Mouse (Mus musculus) stomach, embryonic 14.5 days (tissue): ENCODE measurements around the gene Pla2g4e. TPM values are rescaled to one million over a fixed set of nuclear protein-coding genes. Genes with fewer than 3 reads are reported as not detected.

Experiments used
- ATAC-seq: fragments of 200-750 bp; cut with Nextera tagmentation; 2 replicates; pipeline ENCODE4 v1.8.0; 2017; ENCODE audit warnings: low read depth, moderate TSS enrichment; ENCODE audit not compliant: insufficient number of reproducible peaks, insufficient read depth, low FRiP score
- H3K27ac ChIP-seq: fragments of 300-500 bp; sonication (generic); 2 replicates; pipeline ENCODE4 v1.5.1; 2014; ENCODE audit warnings: mild to moderate bottlenecking, low read length, moderate library complexity, mixed read lengths
- H3K27me3 ChIP-seq: fragments of 300-500 bp; sonication (generic); 2 replicates; pipeline ENCODE4 v1.6.1; 2014; ENCODE audit warnings: low read length, control low read depth, mixed read lengths; ENCODE audit not compliant: control insufficient read depth, insufficient read depth
- H3K36me3 ChIP-seq: fragments of 300-500 bp; sonication (generic); 2 replicates; pipeline ENCODE4 v1.6.1; 2014; ENCODE audit warnings: mild to moderate bottlenecking, control low read depth, low read length, moderate library complexity, mixed read lengths; ENCODE audit not compliant: control insufficient read depth, insufficient read depth
- H3K4me1 ChIP-seq: fragments of 300-500 bp; sonication (generic); 2 replicates; pipeline ENCODE4 v1.6.1; 2014; ENCODE audit warnings: low read length, control low read depth, mixed read lengths; ENCODE audit not compliant: control insufficient read depth, insufficient read depth
- H3K4me2 ChIP-seq: fragments of 300-500 bp; sonication (generic); replicated peaks from 2 replicates; pipeline ENCODE4 v1.6.1; 2014; ENCODE audit warnings: low read depth, low read length, control low read depth
- H3K4me3 ChIP-seq: fragments of 300-500 bp; sonication (generic); 2 replicates; pipeline ENCODE4 v1.5.1; 2014; ENCODE audit warnings: low read depth, low read length, control low read depth
- H3K9ac ChIP-seq: fragments of 300-500 bp; sonication (generic); replicated peaks from 2 replicates; pipeline ENCODE4 v1.6.1; 2014; ENCODE audit warnings: low read depth, mild to moderate bottlenecking, control low read depth, low read length, moderate library complexity, mixed read lengths
- H3K9me3 ChIP-seq: fragments of 300-500 bp; sonication (generic); 2 replicates; pipeline ENCODE4 v1.6.1; 2016; ENCODE audit warnings: low read depth, low read length, control low read depth; ENCODE audit not compliant: control insufficient read depth
- WGBS: fragments of 180-500 bp; shearing (Covaris S2); extraction: QIAGEN DNeasy Blood & Tissue Kit; methylation state at CpG from one replicate; pipeline ENCODE4 v1.1.7; 2014; 5-methylcytosine and 5-hydroxymethylcytosine counted together
- polyA plus RNA-seq: library from polyadenylated mRNA; unstranded; fragments of >200 nt; fragmentation: Nextera tagmentation; extraction: Ambion mirVana; gene quantifications from 2 replicates; pipeline ENCODE4 v1.2.1, GENCODE M21; 2014

Gene Pla2g4e
- polyA plus RNA-seq, 1 experiment from 2014 or later = 0.27 TPM

- Histone ChIP-seq H3K27me3 (no peaks in the 10 kb centered on the region), H3K9ac (no peak overlapping the region), H3K4me1 (no peaks in the 10 kb centered on the region), H3K9me3 (no peaks in the 10 kb centered on the region), H3K4me3 (no peak overlapping the region), H3K27ac (no peak overlapping the region), H3K4me2 (no peak overlapping the region), H3K36me3 (no peaks in the 10 kb centered on the region)
- ATAC-seq = no peak
- 21% methylated on average over 1 of the region's 1 CpGs for WGBS
Measured at GRCm38 (mm10) chr2:120158846-120159245, 86.3 kb downstream of the Pla2g4e start.

GRCm38 (mm10) chr2:120158016-120158415 lies 87.1 kb downstream of the Pla2g4e start:
- no peak overlapping the region for H3K9ac ChIP-seq
- no peaks in the 10 kb centered on the region for H3K27me3 ChIP-seq
- no peaks in the 10 kb centered on the region for H3K4me1 ChIP-seq
- H3K9me3 ChIP-seq = no peaks in the 10 kb centered on the region
- H3K27ac ChIP-seq = no peak overlapping the region
- ATAC-seq = no peak
- no peak overlapping the region for H3K4me3 ChIP-seq
- H3K36me3 ChIP-seq = no peaks in the 10 kb centered on the region
- H3K4me2 ChIP-seq = no peak overlapping the region
- 61% methylated on average over 5 of the region's 5 CpGs for WGBS

DNA sequence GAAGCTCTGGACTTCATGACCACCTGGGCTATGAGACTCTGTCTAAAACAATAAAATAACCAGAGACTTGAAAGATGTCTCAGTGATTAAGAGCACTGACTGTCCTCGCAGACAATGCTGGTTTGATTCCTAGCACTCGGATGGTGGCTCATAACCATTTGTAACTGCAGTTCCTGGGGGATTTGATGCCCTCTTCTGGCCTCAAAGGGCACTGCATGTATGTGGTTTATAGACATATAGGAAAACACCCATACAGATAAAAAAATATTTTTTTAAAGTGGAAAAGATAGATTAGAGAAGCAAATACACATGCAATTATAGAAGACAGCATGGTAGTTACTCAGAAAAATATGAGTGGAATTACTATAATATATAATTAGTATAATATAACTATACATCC lies 87.5 kb downstream of the Pla2g4e start:
- Histone ChIP-seq H3K4me3 (no peak overlapping the region), H3K27me3 (no peaks in the 10 kb centered on the region), H3K36me3 (no peaks in the 10 kb centered on the region), H3K4me1 (no peaks in the 10 kb centered on the region), H3K9ac (no peak overlapping the region), H3K4me2 (no peak overlapping the region), H3K9me3 (no peaks in the 10 kb centered on the region), H3K27ac (no peak overlapping the region)
- no peak for ATAC-seq
- WGBS = 71% methylated on average over 2 of the region's 2 CpGs

GRCm38 (mm10) chr2:120154361-120154894 lies 90.7 kb downstream of the Pla2g4e start, which contains the start of gene Ehd4:
Gene Ehd4, minus strand, starts transcription at chr2:120154606.
- no peaks in the 10 kb centered on the region for H3K4me1 ChIP-seq
- peak within 1 kb of the TSS; percentile 58 for H3K9ac ChIP-seq
- H3K9me3 ChIP-seq = no peaks in the 10 kb centered on the region
- peak within 1 kb of the TSS; percentile 100 for H3K4me2 ChIP-seq
- peak; percentile 99 for ATAC-seq
- no peaks in the 10 kb centered on the region for H3K36me3 ChIP-seq
- under 1% methylated on average over 53 of the region's 53 CpGs for WGBS
- H3K27ac ChIP-seq = peak within 1 kb of the TSS; percentile 39; the same call in 1 of the 2 replicates
- H3K4me3 ChIP-seq = peak within 1 kb of the TSS; percentile 75
- H3K27me3 ChIP-seq = no peaks in the 10 kb centered on the region

DNA sequence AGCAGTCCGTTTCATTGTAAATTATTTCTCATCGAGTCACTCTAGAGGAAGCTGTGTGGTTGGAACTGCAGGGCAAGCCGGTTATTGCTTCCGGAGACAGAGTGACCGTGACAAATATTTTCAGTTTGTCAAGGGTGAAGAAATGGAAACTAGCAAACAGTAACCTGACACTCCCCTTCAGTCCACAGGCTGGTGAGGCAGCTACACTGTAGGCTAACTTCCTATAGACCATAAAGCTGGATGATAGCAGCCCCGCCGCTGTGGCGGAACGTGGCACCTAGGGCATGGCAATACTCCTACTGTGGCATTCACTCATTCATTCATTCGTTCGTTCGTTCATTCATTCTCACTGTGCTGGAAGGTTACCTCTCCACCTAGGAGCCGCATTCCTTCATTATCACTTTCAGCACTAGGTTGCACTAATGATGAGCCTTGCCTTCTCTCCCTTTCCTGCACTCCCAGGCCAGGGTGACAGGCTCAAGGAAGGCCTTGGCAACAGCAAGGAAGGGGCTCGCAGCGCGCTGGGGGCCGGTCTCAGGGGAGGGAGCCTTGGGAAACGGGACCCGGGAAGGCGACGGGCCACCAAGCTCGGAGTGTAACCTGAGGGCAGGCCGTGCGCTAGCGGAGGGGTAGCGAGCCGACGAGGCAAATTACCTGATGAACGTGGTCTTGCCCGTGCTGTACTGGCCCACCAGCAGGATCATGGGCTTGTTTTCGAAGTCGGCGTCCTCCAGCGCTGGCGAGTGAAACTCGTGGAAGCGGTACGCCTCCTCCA lies 91.4 kb downstream of the Pla2g4e start:
- peak; percentile 48 for ATAC-seq

GRCm38 (mm10) chr2:120150571-120150970 lies 94.6 kb downstream of the Pla2g4e start:
- Histone ChIP-seq H3K9ac (no peak overlapping the region), H3K36me3 (no peaks in the 10 kb centered on the region), H3K4me1 (no peaks in the 10 kb centered on the region), H3K27ac (no peak overlapping the region), H3K4me3 (no peak overlapping the region), H3K4me2 (no peak overlapping the region), H3K9me3 (no peaks in the 10 kb centered on the region), H3K27me3 (no peaks in the 10 kb centered on the region)
- no peak for ATAC-seq
- WGBS = 73% methylated on average over 3 of the region's 3 CpGs

More for the DNA sequence above, 91.4 kb downstream of the Pla2g4e start:
- peak overlapping the region; percentile 100 for H3K4me2 ChIP-seq
- H3K4me3 ChIP-seq = peak overlapping the region; percentile 75
- H3K27ac ChIP-seq = peak overlapping the region; percentile 39; the same call in 1 of the 2 replicates
- H3K9me3 ChIP-seq = no peaks in the 10 kb centered on the region
- H3K27me3 ChIP-seq = no peaks in the 10 kb centered on the region
- H3K36me3 ChIP-seq = no peaks in the 10 kb centered on the region
- WGBS = 2% methylated on average over 38 of the region's 38 CpGs
- H3K9ac ChIP-seq = peak overlapping the region; percentile 58
- no peaks in the 10 kb centered on the region for H3K4me1 ChIP-seq

GRCm38 (mm10) chr2:120149634-120150033 lies 95.5 kb downstream of the Pla2g4e start:
- H3K36me3 ChIP-seq = no peaks in the 10 kb centered on the region
- no peaks in the 10 kb centered on the region for H3K9me3 ChIP-seq
- no peak overlapping the region for H3K9ac ChIP-seq
- no peaks in the 10 kb centered on the region for H3K4me1 ChIP-seq
- H3K27me3 ChIP-seq = no peaks in the 10 kb centered on the region
- no peak overlapping the region for H3K4me2 ChIP-seq
- H3K4me3 ChIP-seq = no peak overlapping the region
- ATAC-seq = no peak
- H3K27ac ChIP-seq = no peak overlapping the region
- WGBS = 86% methylated on average over 7 of the region's 7 CpGs

DNA sequence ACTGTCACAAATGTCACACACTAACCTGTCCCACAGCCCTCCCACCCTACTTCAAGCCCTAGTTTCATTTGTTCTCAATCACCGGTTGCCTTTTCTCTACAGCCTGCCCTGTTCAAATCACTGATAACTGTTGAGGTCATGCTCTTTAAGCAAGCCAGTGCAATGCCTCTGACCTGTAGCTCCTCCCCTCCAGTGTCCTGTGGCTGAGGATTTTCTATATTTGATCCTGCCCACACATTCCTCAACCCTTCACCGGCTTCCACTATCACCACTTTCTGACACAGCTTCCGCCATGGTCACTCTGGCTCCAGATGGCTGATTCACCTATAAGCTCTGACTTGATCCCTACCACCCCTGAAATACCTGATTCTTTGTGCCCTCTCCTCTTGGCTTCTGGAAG lies 97.1 kb downstream of the Pla2g4e start:
- Histone ChIP-seq H3K36me3 (no peaks in the 10 kb centered on the region), H3K27ac (no peak overlapping the region), H3K4me1 (no peaks in the 10 kb centered on the region), H3K4me2 (no peak overlapping the region), H3K9ac (no peak overlapping the region), H3K9me3 (no peaks in the 10 kb centered on the region), H3K27me3 (no peaks in the 10 kb centered on the region), H3K4me3 (no peak overlapping the region)
- 55% methylated on average over 3 of the region's 3 CpGs for WGBS
- no peak for ATAC-seq
